Mouse (Mus musculus) G1E (cell line): Measurements from ENCODE around the gene D930020B18Rik.

Experiments
- CTCF ChIP-seq: IDR thresholded peaks from 2 replicates; pipeline ENCODE4 v1.5.1; 2012; ENCODE audit warnings: low read depth, low read length, inconsistent platforms, mixed read lengths
- GATA1 ChIP-seq: IDR thresholded peaks from 2 replicates; pipeline ENCODE4 v1.6.1; 2012; ENCODE audit warnings: borderline replicate concordance, low read length, inconsistent platforms, mixed read lengths
- POLR2AphosphoS5 ChIP-seq: IDR thresholded peaks from 2 replicates; pipeline ENCODE4 v1.6.1; 2012; ENCODE audit warnings: low read depth, low read length, inconsistent platforms; ENCODE audit not compliant: insufficient replicate concordance

GRCm38 (mm10) chr10:121611587-121611986 lies 29.8 kb upstream of the D930020B18Rik start:
- TF ChIP-seq GATA1 = no peak
- TF ChIP-seq CTCF = no peak
- no peak for TF ChIP-seq POLR2AphosphoS5
